Mouse (Mus musculus): ENCODE results near the gene Slc35e3.

DNA sequence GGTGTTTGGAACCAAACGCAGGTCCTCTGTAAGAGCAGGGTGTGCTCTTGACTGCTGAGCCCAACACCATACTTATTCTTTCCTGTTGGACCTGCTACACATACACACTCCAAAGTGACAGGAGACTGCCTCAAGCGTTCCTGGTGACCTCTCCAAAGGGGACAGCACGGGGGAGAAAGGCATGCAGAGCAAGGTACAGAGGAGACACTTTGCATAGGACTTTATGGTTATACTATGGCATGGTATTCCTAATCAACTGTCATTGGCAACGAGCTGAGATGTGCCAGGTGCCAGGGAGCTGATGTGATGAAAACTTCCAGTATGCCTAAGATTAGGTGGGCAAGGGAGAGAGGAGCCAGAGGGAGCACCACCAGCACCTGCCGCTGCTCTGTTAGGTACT, 9.6 kb downstream of the Slc35e3 start:
- TF ChIP-seq CTCF (IDR thresholded peaks at IDR 0.05; ENCODE audit: low read depth, low read length) (no peak), POLR2A (IDR thresholded peaks at IDR 0.05; ENCODE audit: insufficient read depth, low read length) (no peak), EP300 (IDR thresholded peaks at IDR 0.05; ENCODE audit: insufficient read depth, low read depth, low read length) (no peak)
